Mouse (Mus musculus) heart, embryonic 14.5 days (tissue): ENCODE data around the gene Cdc34b. TPM values are rescaled to one million over a fixed set of nuclear protein-coding genes. Genes with fewer than 3 reads are reported as not detected.

Experiments
- ATAC-seq: fragments of 200-750 bp; cut with Nextera tagmentation; 2 replicates; pipeline ENCODE4 v1.8.0; 2017; ENCODE audit warnings: low read depth, moderate TSS enrichment; ENCODE audit not compliant: insufficient number of reproducible peaks, insufficient read depth, low FRiP score
- H3K27ac ChIP-seq, 2 experiments: fragments of 200-500 bp in 1 of 2; fragments of 300-500 bp in 1 of 2; sonication (generic) in 1 of 2; replicated peaks in 1 of 2; 2 replicates each; pipeline ENCODE4 v1.5.1; 2012 to 2014; ENCODE audit warnings: low read depth in 2 of 2, low read length in 2 of 2, control low read depth in 1 of 2, mild to moderate bottlenecking in 1 of 2, mixed read lengths in 1 of 2; ENCODE audit not compliant: control insufficient read depth in 1 of 2, insufficient read depth in 1 of 2
- H3K27me3 ChIP-seq: fragments of 300-500 bp; sonication (generic); 2 replicates; pipeline ENCODE4 v1.6.1; 2014; ENCODE audit warnings: mild to moderate bottlenecking, low read length, control low read depth; ENCODE audit not compliant: control insufficient read depth, insufficient read depth
- H3K36me3 ChIP-seq: fragments of 300-500 bp; sonication (generic); 2 replicates; pipeline ENCODE4 v1.6.1; 2014; ENCODE audit warnings: mild to moderate bottlenecking, control low read depth, low read length, mixed read lengths; ENCODE audit not compliant: control insufficient read depth, insufficient read depth
- H3K4me1 ChIP-seq, 2 experiments: fragments of 200-500 bp in 1 of 2; fragments of 300-500 bp in 1 of 2; sonication (generic) in 1 of 2; 2 replicates each; pipeline ENCODE4 v1.6.1; 2012 to 2014; ENCODE audit warnings: low read length in 2 of 2, control low read depth in 1 of 2, mixed read lengths in 1 of 2; ENCODE audit not compliant: control insufficient read depth in 2 of 2, insufficient read depth in 2 of 2
- H3K4me2 ChIP-seq: fragments of 300-500 bp; sonication (generic); 2 replicates; pipeline ENCODE4 v1.6.1; 2014; ENCODE audit warnings: mild to moderate bottlenecking, low read length
- H3K4me3 ChIP-seq, 2 experiments: fragments of 200-500 bp in 1 of 2; fragments of 300-500 bp in 1 of 2; sonication (generic) in 1 of 2; 2 replicates each; pipeline ENCODE4 v1.5.1; 2012 to 2014; ENCODE audit warnings: low read length in 2 of 2, mild to moderate bottlenecking in 2 of 2, control low read depth in 1 of 2, low read depth in 1 of 2, moderate library complexity in 1 of 2; ENCODE audit not compliant: control insufficient read depth in 1 of 2, insufficient read depth in 1 of 2
- H3K9ac ChIP-seq: fragments of 300-500 bp; sonication (generic); 2 replicates; pipeline ENCODE4 v1.6.1; 2014; ENCODE audit warnings: mild to moderate bottlenecking, low read length
- H3K9me3 ChIP-seq: fragments of 300-500 bp; sonication (generic); 2 replicates; pipeline ENCODE4 v1.6.1; 2016; ENCODE audit warnings: low read length, control low read depth; ENCODE audit not compliant: control insufficient read depth
- WGBS: fragments of 180-500 bp; shearing (Covaris S2); extraction: QIAGEN DNeasy Blood & Tissue Kit; methylation state at CpG from one replicate; pipeline ENCODE4 v1.1.7; 2014; 5-methylcytosine and 5-hydroxymethylcytosine counted together
- polyA plus RNA-seq: library from polyadenylated mRNA; unstranded; fragments of >200 nt; fragmentation: Nextera tagmentation; extraction: Ambion mirVana; gene quantifications from 2 replicates; pipeline ENCODE4 v1.2.1, GENCODE M21; 2014

Cdc34b gene
- polyA plus RNA-seq, 1 experiment from 2014 or later, result not detected

DNA sequence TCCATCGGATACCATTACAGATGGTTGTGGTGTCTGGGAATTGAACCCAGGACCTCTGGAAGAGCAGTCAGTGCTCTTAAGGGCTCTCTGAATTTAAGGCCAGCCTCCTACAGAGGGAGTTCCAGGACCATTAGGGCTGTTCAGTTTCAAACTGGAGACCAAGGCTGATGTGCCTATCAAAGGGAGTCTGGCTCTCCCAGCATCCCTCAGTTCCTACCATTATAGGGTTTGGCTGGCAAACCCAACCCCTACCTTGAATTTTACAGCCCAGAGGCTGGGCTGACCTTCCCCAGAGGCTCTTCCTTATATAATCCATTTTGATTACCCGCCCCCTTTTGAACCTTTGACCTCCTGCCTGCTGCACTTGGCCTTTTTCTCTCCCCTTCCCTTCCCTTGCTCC lies 5.8 kb upstream of the Cdc34b start:
- WGBS, result 74% methylated on average over 2 of the region's 2 CpGs
- Histone ChIP-seq H3K36me3 (no peaks in the 10 kb centered on the region), H3K4me3 (no peak overlapping the region), H3K4me2 (no peak overlapping the region), H3K4me1 (no peaks in the 10 kb centered on the region), H3K27me3 (no peaks in the 10 kb centered on the region), H3K27ac (no peak overlapping the region), H3K9ac (no peak overlapping the region), H3K9me3 (no peaks in the 10 kb centered on the region)
- ATAC-seq, result no peak

GRCm38 (mm10) chr11:94752946-94753713 lies 11.5 kb downstream of the Cdc34b start:
- no peak overlapping the region for H3K4me2 ChIP-seq
- ATAC-seq, result no peak
- H3K4me1 ChIP-seq, result no peaks in the 10 kb centered on the region
- WGBS, result 40% methylated on average over 2 of the region's 2 CpGs
- H3K9me3 ChIP-seq, result no peaks in the 10 kb centered on the region
- no peak overlapping the region for H3K27ac ChIP-seq
- H3K4me3 ChIP-seq, result no peak overlapping the region
- H3K27me3 ChIP-seq, result no peaks in the 10 kb centered on the region
- no peak overlapping the region for H3K9ac ChIP-seq
- no peaks in the 10 kb centered on the region for H3K36me3 ChIP-seq

DNA sequence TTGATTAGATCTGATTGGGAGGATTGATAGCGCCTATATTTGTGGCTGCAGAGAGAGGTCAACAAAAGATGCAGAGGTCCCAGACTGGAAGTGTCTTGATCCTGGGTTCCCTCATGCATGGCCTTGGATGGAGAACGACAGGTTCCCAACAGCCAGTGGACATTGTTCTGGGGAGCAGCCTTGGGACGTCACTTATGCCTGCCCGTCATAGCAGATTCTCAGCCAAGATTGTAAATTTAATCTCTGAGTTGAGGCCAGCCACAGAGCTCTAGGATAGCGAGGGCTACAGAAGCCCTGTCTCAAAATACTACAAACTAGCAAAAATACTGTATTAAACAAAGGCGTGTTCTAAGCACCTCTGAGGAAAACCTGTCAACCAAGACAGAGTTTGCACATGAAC lies 18.3 kb downstream of the Cdc34b start:
- H3K36me3 ChIP-seq, result no peaks in the 10 kb centered on the region
- H3K27ac ChIP-seq, result no peak overlapping the region
- WGBS, result 82% methylated on average over 6 of the region's 6 CpGs
- H3K4me3 ChIP-seq, result no peak overlapping the region
- no peaks in the 10 kb centered on the region for H3K9me3 ChIP-seq
- H3K4me2 ChIP-seq, result no peak overlapping the region
- no peak for ATAC-seq
- no peaks in the 10 kb centered on the region for H3K27me3 ChIP-seq
- no peaks in the 10 kb centered on the region for H3K4me1 ChIP-seq
- H3K9ac ChIP-seq, result no peak overlapping the region

DNA sequence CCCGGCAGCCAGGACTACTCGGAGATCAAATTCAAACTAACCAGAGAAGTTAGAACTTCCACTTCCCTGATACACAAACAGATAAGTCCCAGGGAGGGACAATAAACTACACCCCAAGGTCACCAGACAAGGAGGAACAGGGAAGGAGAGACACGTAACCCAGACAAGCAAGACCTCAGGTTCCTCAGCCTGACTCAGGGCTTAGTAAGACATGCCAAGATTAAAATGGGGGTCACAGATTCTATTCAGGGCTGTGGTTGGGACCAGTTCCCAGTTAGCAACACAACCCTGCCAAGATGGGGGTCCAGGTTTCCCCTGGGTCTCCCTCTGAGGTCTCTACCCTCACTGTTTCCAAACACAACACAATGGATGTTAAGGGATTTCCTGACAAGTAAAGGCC lies 18.8 kb downstream of the Cdc34b start:
- Histone ChIP-seq H3K36me3 (no peaks in the 10 kb centered on the region), H3K9me3 (no peaks in the 10 kb centered on the region), H3K4me2 (no peak overlapping the region), H3K27me3 (no peaks in the 10 kb centered on the region), H3K4me3 (no peak overlapping the region), H3K9ac (no peak overlapping the region), H3K4me1 (no peaks in the 10 kb centered on the region), H3K27ac (no peak overlapping the region)
- no peak for ATAC-seq
- 71% methylated on average over 3 of the region's 3 CpGs for WGBS

DNA sequence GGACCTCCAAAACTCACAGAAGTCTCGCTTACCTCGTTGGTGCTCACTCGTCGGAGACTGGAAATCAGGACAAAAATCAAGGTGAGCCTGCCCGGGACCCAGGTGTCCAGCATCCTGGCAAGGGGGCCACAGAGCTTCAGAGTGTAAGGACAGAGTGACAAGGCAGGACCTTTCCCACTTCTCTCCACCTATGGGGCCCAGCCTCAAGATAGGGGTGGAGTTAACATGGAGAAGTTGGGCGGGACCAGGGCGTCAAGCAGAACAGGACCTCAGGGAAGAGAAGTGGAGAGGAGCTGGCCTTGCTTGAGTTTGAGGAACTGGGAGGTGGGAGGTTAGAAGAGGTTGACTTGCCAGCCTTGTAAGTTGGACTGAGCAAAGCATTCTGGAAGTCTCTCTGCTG lies 19.2 kb downstream of the Cdc34b start:
- 69% methylated on average over 7 of the region's 7 CpGs for WGBS
- ATAC-seq, result no peak
- no peak overlapping the region for H3K9ac ChIP-seq

DNA sequence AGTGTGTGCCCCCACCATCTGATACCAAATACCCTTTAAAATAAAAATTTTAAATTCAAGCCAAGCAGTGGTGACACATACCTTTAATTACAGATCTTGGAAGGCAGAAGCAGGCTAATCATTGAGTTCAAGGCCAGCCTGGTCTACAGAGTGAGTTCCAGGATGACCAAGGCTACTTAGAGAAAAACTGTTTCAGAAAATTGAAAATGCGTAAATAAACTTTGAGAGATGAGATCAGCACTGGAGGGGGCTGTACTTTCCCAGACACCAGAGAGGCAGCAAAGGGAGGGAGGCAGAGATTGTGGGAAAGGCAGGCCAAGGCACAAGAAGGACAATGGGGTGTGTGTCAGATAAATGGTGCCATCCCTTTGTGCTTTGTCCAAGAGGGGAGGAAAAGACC lies 20.7 kb downstream of the Cdc34b start:
- no peak for ATAC-seq
- Histone ChIP-seq H3K4me2 (no peak overlapping the region), H3K4me3 (no peak overlapping the region), H3K27ac (no peak overlapping the region), H3K36me3 (no peaks in the 10 kb centered on the region), H3K9ac (no peak overlapping the region), H3K4me1 (no peaks in the 10 kb centered on the region), H3K27me3 (no peaks in the 10 kb centered on the region), H3K9me3 (no peaks in the 10 kb centered on the region)
- WGBS, result 65% methylated on average over 1 of the region's 1 CpGs

More for the DNA sequence above, 19.2 kb downstream of the Cdc34b start:
- H3K36me3 ChIP-seq, result no peaks in the 10 kb centered on the region
- no peak overlapping the region for H3K4me3 ChIP-seq
- H3K4me1 ChIP-seq, result no peaks in the 10 kb centered on the region
- H3K27ac ChIP-seq, result no peak overlapping the region
- no peaks in the 10 kb centered on the region for H3K9me3 ChIP-seq
- no peak overlapping the region for H3K4me2 ChIP-seq
- H3K27me3 ChIP-seq, result no peaks in the 10 kb centered on the region

- Histone ChIP-seq H3K9ac (no peak overlapping the region), H3K27me3 (no peaks in the 10 kb centered on the region), H3K9me3 (no peaks in the 10 kb centered on the region), H3K27ac (no peak overlapping the region), H3K4me3 (no peak overlapping the region), H3K4me2 (no peak overlapping the region), H3K36me3 (no peaks in the 10 kb centered on the region), H3K4me1 (no peaks in the 10 kb centered on the region)
- WGBS, result 20% methylated on average over 6 of the region's 6 CpGs
- no peak for ATAC-seq
Measured at GRCm38 (mm10) chr11:94762775-94763174, 21.2 kb downstream of the Cdc34b start.

DNA sequence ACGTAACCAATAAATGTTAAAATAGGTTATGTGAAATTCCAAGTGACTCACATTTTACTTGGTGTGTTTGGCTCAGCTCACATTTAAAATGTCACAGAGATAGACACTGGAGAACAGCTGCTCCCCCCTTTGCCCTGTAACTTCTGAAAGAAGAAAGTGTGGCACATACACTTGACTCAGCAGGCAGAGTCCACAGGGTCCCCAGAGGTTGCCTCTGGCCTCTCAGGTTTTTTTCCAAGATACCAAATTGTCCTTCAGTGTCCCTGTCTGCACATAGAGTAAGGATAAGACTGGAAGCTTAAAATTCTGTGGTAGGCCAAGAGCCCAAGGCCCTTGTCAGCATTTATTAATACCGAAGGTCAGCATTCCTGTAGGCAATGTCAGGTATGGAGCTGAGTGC lies 25.7 kb downstream of the Cdc34b start:
- Histone ChIP-seq H3K36me3 (no peaks in the 10 kb centered on the region), H3K4me2 (no peak overlapping the region), H3K4me1 (no peaks in the 10 kb centered on the region), H3K4me3 (no peak overlapping the region), H3K27me3 (no peaks in the 10 kb centered on the region), H3K27ac (no peak overlapping the region), H3K9ac (no peak overlapping the region), H3K9me3 (no peaks in the 10 kb centered on the region)
- WGBS, result 89% methylated on average over 2 of the region's 2 CpGs
- no peak for ATAC-seq
